Mouse (Mus musculus): ENCODE data around the gene C130074G19Rik. TPM values are rescaled to one million over a fixed set of nuclear protein-coding genes. Genes with fewer than 3 reads are reported as not detected.

Gene C130074G19Rik
- 10 to 100 TPM; 15.4 to 19.9 (median 18.0) TPM for total RNA-seq (2022)

GRCm38 (mm10) chr1:184882281-184883268 lies at the start of gene C130074G19Rik:
Gene C130074G19Rik (minus strand): TSS chr1:184883218.
- peak; percentile 65 for DNase-seq (ENCODE audit: low spot score)

GRCm38 (mm10) chr1:184931097-184931496 lies 48.1 kb upstream of the C130074G19Rik start:
- DNase-seq (ENCODE audit: low spot score), result no peak

- DNase-seq (ENCODE audit: low spot score), result no peak
Measured at GRCm38 (mm10) chr1:184928382-184928781, 45.4 kb upstream of the C130074G19Rik start.

GRCm38 (mm10) chr1:184927911-184928310 lies 44.9 kb upstream of the C130074G19Rik start:
- no peak for DNase-seq (ENCODE audit: low spot score)

GRCm38 (mm10) chr1:184922824-184923223 lies 39.8 kb upstream of the C130074G19Rik start:
- no peak for DNase-seq (ENCODE audit: low spot score)

GRCm38 (mm10) chr1:184920057-184920456 lies 37.0 kb upstream of the C130074G19Rik start:
- no peak for DNase-seq (ENCODE audit: low spot score)

GRCm38 (mm10) chr1:184918227-184918888 lies 35.3 kb upstream of the C130074G19Rik start:
- no peak for DNase-seq (ENCODE audit: low spot score)

GRCm38 (mm10) chr1:184912336-184912735 lies 29.3 kb upstream of the C130074G19Rik start:
- DNase-seq (ENCODE audit: low spot score), result no peak

- no peak for DNase-seq (ENCODE audit: low spot score)
Measured at GRCm38 (mm10) chr1:184911861-184912260, 28.8 kb upstream of the C130074G19Rik start.

- DNase-seq (ENCODE audit: low spot score), result peak; percentile 49
Measured at GRCm38 (mm10) chr1:184908558-184908957, 25.5 kb upstream of the C130074G19Rik start.

- no peak for DNase-seq (ENCODE audit: low spot score)
Measured at GRCm38 (mm10) chr1:184905904-184906745, 23.1 kb upstream of the C130074G19Rik start.

GRCm38 (mm10) chr1:184905371-184905770 lies 22.4 kb upstream of the C130074G19Rik start:
- DNase-seq (ENCODE audit: low spot score), result no peak

- DNase-seq (ENCODE audit: low spot score), result no peak
Measured at GRCm38 (mm10) chr1:184903697-184904096, 20.7 kb upstream of the C130074G19Rik start.

GRCm38 (mm10) chr1:184902886-184903285 lies 19.9 kb upstream of the C130074G19Rik start:
- DNase-seq (ENCODE audit: low spot score), result no peak

GRCm38 (mm10) chr1:184897350-184897749 lies 14.3 kb upstream of the C130074G19Rik start:
- no peak for DNase-seq (ENCODE audit: low spot score)

- no peak for DNase-seq (ENCODE audit: low spot score)
Measured at GRCm38 (mm10) chr1:184891998-184892397, 9.0 kb upstream of the C130074G19Rik start.

GRCm38 (mm10) chr1:184889454-184889853 lies 6.4 kb upstream of the C130074G19Rik start:
- peak; percentile 16 for DNase-seq (ENCODE audit: low spot score)

- no peak for DNase-seq (ENCODE audit: low spot score)
Measured at GRCm38 (mm10) chr1:184886160-184886559, 3.1 kb upstream of the C130074G19Rik start.

- DNase-seq (ENCODE audit: low spot score), result no peak
Measured at GRCm38 (mm10) chr1:184881861-184882260, 1.2 kb downstream of the C130074G19Rik start.

- DNase-seq (ENCODE audit: low spot score), result no peak
Measured at GRCm38 (mm10) chr1:184881211-184881610, 1.8 kb downstream of the C130074G19Rik start.

- DNase-seq (ENCODE audit: low spot score), result no peak
Measured at GRCm38 (mm10) chr1:184878860-184879259, 4.2 kb downstream of the C130074G19Rik start.

GRCm38 (mm10) chr1:184877306-184877705 lies 5.7 kb downstream of the C130074G19Rik start:
- no peak for DNase-seq (ENCODE audit: low spot score)
